Mouse (Mus musculus) forebrain, embryonic 15.5 days (tissue): ENCODE measurements around the gene Myo10. TPM values are rescaled to one million over a fixed set of nuclear protein-coding genes. Genes with fewer than 3 reads are reported as not detected.

Experiments used
- ATAC-seq: fragments of 200-750 bp; cut with Nextera tagmentation; replicated peaks from 2 replicates; pipeline ENCODE4 v1.8.0; 2017; ENCODE audit warnings: mild to moderate bottlenecking, moderate TSS enrichment, moderate library complexity
- H3K27ac ChIP-seq: fragments of 300-500 bp; sonication (generic); replicated peaks from 2 replicates; pipeline ENCODE4 v1.5.1; 2015; ENCODE audit warnings: mild to moderate bottlenecking, inconsistent platforms
- H3K27me3 ChIP-seq: fragments of 300-500 bp; sonication (generic); 2 replicates; pipeline ENCODE4 v1.6.1; 2015; ENCODE audit warnings: inconsistent platforms
- H3K36me3 ChIP-seq: fragments of 300-500 bp; sonication (generic); 2 replicates; pipeline ENCODE4 v1.6.1; 2015; ENCODE audit warnings: mild to moderate bottlenecking, inconsistent platforms
- H3K4me1 ChIP-seq: fragments of 300-500 bp; sonication (generic); 2 replicates; pipeline ENCODE4 v1.6.1; 2015; ENCODE audit warnings: inconsistent platforms
- H3K4me2 ChIP-seq: fragments of 300-500 bp; sonication (generic); replicated peaks from 2 replicates; pipeline ENCODE4 v1.6.1; 2015; ENCODE audit warnings: mild to moderate bottlenecking, inconsistent platforms
- H3K4me3 ChIP-seq: fragments of 300-500 bp; sonication (generic); 2 replicates; pipeline ENCODE4 v1.5.1; 2015; ENCODE audit warnings: mild to moderate bottlenecking, inconsistent platforms
- H3K9ac ChIP-seq: fragments of 300-500 bp; sonication (generic); replicated peaks from 2 replicates; pipeline ENCODE4 v1.6.1; 2015; ENCODE audit warnings: mild to moderate bottlenecking, inconsistent platforms
- H3K9me3 ChIP-seq: fragments of 300-500 bp; sonication (generic); 2 replicates; pipeline ENCODE4 v1.6.1; 2016; ENCODE audit warnings: inconsistent platforms
- WGBS: fragments of 180-500 bp; shearing (Covaris S2); methylation state at CpG from one replicate; pipeline ENCODE4 v1.1.7; 2015; ENCODE audit warnings: mixed read lengths; 5-methylcytosine and 5-hydroxymethylcytosine counted together
- polyA plus RNA-seq: library from polyadenylated mRNA; unstranded; fragments of >200 nt; fragmentation: Nextera tagmentation; extraction: Ambion mirVana; gene quantifications from 2 replicates; pipeline ENCODE4 v1.2.1, GENCODE M21; 2015

The Myo10 gene
- polyA plus RNA-seq, 1 experiment from 2014 or later = 43.0 TPM

DNA sequence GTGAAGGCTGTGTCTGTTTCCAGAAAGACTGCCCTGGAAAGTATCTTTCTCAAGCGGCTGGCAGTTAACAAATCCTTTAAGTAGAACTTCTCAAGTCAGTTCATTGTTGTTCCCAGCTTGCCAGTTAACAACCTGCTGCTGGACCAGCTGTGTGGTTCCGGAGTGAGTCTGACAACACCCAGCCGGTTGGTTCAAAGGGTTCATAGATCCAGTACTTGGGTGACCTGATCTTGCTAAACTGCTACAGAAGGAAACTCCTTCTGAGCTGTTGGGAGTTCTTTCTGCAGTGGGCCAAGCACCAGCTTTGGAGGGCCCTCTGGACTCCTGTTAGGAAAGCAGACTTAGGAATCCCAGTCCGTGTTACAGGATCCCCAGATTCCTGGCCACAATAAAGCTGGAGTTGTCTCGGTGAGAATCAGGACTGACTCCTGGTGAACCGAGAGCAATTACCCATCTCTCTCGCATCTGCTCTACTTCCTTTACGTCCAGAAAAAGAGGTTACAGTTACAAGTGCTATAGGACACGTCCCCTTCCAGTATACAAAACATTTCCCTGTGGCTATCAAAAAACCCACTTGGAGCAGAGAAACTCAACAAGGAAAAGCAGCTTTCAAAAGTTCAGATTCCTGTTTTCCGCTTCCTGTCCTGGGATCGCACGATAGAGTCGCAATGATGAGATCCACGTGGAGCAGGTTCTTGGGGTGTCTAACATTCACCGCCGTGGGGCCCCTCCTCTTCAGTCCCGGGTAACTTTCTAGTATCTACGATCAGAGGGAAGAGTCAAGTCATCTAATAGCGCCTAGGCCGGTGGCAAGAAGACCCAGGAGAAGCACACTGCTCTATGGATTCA, 750 bp upstream of the Myo10 start:
- peaks cover 44% of the 10 kb centered on the region for H3K27me3 ChIP-seq

GRCm38 (mm10) chr15:25622867-25623471, 644 bp downstream of the Myo10 start:
- peaks cover 21% of the 10 kb centered on the region for H3K4me1 ChIP-seq
- no peak overlapping the region; the same call in 1 of the 2 replicates for H3K27ac ChIP-seq
- peaks cover 44% of the 10 kb centered on the region for H3K27me3 ChIP-seq
- WGBS = under 1% methylated on average over 60 of the region's 61 CpGs
- H3K9ac ChIP-seq = peak overlapping the region; percentile 64
- H3K4me3 ChIP-seq = peak overlapping the region; percentile 75
- peak overlapping the region; percentile 100 for H3K4me2 ChIP-seq
- H3K9me3 ChIP-seq = no peaks in the 10 kb centered on the region
- ATAC-seq = no peak; the same call in 1 of the 2 replicates
- H3K36me3 ChIP-seq = no peaks in the 10 kb centered on the region

More for the DNA sequence above, 750 bp upstream of the Myo10 start:
- Histone ChIP-seq H3K9me3 (no peaks in the 10 kb centered on the region), H3K4me3 (peak overlapping the region; percentile 75), H3K36me3 (no peaks in the 10 kb centered on the region), H3K4me1 (peaks cover 21% of the 10 kb centered on the region), H3K9ac (no peak overlapping the region), H3K27ac (no peak overlapping the region), H3K4me2 (peak overlapping the region; percentile 100)
- ATAC-seq = peak; percentile 3; the same call in 1 of the 2 replicates
- 4% methylated on average over 20 of the region's 20 CpGs for WGBS

GRCm38 (mm10) chr15:25623556-25624180, 1.3 kb downstream of the Myo10 start:
- 8% methylated on average over 9 of the region's 9 CpGs for WGBS
- H3K4me3 ChIP-seq = peak overlapping the region; percentile 75
- no peaks in the 10 kb centered on the region for H3K36me3 ChIP-seq
- peak overlapping the region; percentile 100 for H3K4me2 ChIP-seq
- H3K4me1 ChIP-seq = peaks cover 21% of the 10 kb centered on the region
- H3K27ac ChIP-seq = no peak overlapping the region
- ATAC-seq = no peak
- peaks cover 44% of the 10 kb centered on the region for H3K27me3 ChIP-seq
- H3K9me3 ChIP-seq = no peaks in the 10 kb centered on the region
- no peak overlapping the region for H3K9ac ChIP-seq

DNA sequence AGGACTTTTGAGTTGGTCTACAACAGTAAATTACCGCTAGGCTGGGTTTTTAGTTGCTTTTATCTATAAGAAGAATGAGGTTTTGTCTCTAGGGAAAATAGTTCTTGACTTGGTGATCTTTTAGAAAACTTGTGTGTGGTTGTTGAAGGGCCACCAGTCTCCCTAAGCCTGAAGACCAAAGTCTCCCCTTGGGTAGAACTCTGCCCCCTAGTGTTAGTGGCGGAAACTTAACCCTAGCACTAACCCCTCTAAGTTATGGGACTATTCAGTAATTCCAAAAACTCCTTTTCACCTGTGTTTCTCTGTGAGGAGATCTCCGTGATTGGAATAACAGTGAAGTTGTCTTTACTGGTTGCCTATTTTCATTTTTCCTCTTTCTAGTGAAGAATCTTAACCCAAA, 1.9 kb downstream of the Myo10 start:
- 54% methylated on average over 3 of the region's 3 CpGs for WGBS
- Histone ChIP-seq H3K4me1 (peaks cover 21% of the 10 kb centered on the region), H3K4me3 (no peak overlapping the region), H3K27me3 (peaks cover 44% of the 10 kb centered on the region), H3K36me3 (no peaks in the 10 kb centered on the region), H3K9ac (no peak overlapping the region), H3K4me2 (no peak overlapping the region), H3K9me3 (no peaks in the 10 kb centered on the region), H3K27ac (no peak overlapping the region)
- ATAC-seq = no peak

DNA sequence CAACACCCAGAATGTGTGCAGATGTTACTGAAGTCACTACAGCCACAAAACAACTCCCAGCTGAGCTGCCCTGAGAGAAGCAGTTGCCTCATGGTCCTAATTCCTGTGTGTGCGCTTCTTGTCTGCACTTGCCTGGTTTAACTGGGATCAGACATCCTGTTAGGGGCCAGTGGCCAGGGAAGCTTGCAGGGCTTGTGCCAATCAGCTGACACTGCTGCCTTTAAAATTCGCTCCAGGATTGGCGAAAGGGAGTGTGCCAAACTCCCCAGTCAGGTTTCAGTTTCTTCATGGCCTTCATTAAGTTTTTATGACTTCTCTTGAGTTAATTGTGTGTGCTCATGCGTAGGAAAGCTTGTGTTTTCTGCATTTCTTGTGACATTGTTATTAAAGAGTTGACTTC, 3.1 kb downstream of the Myo10 start:
- Histone ChIP-seq H3K9me3 (no peaks in the 10 kb centered on the region), H3K27me3 (peaks cover 41% of the 10 kb centered on the region), H3K4me1 (peaks cover 21% of the 10 kb centered on the region), H3K27ac (no peak overlapping the region), H3K4me2 (no peak overlapping the region), H3K9ac (no peak overlapping the region), H3K4me3 (no peak overlapping the region), H3K36me3 (no peaks in the 10 kb centered on the region)
- ATAC-seq = no peak
- WGBS = 68% methylated on average over 4 of the region's 4 CpGs

DNA sequence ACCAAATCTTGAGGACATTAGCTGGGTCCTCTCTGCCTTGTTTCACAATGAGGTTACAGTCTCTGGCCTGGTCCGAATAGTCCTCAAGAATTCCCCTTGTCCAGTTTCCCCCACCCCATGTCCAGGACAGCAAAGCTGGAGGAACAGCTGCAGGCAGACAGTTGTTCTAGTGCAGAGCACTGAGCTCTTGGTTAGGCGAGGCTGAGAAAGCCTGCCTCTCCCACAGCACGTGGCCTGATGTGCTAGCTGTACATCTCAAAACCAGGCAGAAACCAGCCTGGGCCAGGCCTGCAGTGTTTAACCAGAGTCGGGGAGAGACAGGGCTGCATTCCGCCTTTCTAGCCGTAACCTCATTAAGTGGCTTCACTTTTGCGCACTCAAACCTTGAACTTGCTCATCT, 4.7 kb downstream of the Myo10 start:
- H3K36me3 ChIP-seq = no peaks in the 10 kb centered on the region
- H3K4me2 ChIP-seq = no peak overlapping the region
- H3K9me3 ChIP-seq = no peaks in the 10 kb centered on the region
- H3K27ac ChIP-seq = no peak overlapping the region
- peaks cover 16% of the 10 kb centered on the region for H3K4me1 ChIP-seq
- H3K27me3 ChIP-seq = peaks cover 27% of the 10 kb centered on the region
- 82% methylated on average over 7 of the region's 7 CpGs for WGBS
- no peak overlapping the region for H3K9ac ChIP-seq
- no peak overlapping the region for H3K4me3 ChIP-seq
- ATAC-seq = no peak

DNA sequence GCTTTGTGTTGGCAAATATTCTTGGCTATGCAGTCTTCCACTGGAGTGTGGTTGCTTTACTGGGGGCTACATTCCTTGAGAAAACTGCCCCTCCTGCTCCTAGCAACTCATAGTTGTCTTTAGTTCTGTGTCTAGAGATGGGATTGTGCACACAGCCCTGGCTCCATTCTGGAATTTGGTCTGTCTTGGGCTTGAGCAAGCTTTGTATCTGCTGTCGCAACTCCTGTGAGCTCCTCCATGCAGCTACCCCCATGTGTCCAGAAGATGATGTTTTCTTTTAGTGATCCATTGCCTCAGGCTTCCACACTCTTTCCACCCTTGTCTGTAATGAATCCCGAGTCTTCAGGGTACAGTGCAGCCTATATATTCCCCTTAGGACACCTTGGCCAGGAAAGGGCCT, 5.9 kb downstream of the Myo10 start:
- H3K9me3 ChIP-seq = no peaks in the 10 kb centered on the region
- peaks cover 18% of the 10 kb centered on the region for H3K27me3 ChIP-seq
- H3K9ac ChIP-seq = no peak overlapping the region
- WGBS = 87% methylated on average over 2 of the region's 2 CpGs
- no peaks in the 10 kb centered on the region for H3K36me3 ChIP-seq
- peaks cover 4% of the 10 kb centered on the region for H3K4me1 ChIP-seq
- H3K27ac ChIP-seq = no peak overlapping the region
- ATAC-seq = no peak
- H3K4me3 ChIP-seq = no peak overlapping the region
- no peak overlapping the region for H3K4me2 ChIP-seq

DNA sequence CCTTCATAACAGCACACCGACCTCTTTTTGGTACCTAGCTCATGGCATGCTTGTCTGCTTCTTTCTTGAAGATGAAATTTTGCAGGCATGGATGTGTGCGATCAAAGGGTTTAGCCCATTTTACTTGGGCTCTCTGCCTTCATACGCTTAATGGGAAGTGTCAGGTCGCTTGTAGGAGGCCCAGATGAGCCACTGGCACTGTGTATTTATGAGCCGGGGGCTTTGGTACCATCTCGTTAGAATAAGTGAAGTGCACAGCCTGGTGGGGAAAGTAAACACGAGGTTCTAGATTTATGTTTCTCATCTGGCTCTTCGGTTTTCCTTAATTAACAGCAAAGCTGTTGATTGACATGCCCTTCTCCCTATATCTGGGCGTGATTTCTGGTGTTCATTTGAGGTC, 8.4 kb downstream of the Myo10 start:
- Histone ChIP-seq H3K4me1 (no peaks in the 10 kb centered on the region), H3K4me3 (no peak overlapping the region), H3K9me3 (no peaks in the 10 kb centered on the region), H3K9ac (no peak overlapping the region), H3K4me2 (no peak overlapping the region), H3K36me3 (no peaks in the 10 kb centered on the region), H3K27ac (no peak overlapping the region), H3K27me3 (no peaks in the 10 kb centered on the region)
- no peak for ATAC-seq
- WGBS = 66% methylated on average over 9 of the region's 9 CpGs

- H3K4me3 ChIP-seq = no peak overlapping the region
- H3K27ac ChIP-seq = no peak overlapping the region
- H3K4me1 ChIP-seq = no peaks in the 10 kb centered on the region
- H3K4me2 ChIP-seq = no peak overlapping the region
- 92% methylated on average over 6 of the region's 6 CpGs for WGBS
- ATAC-seq = no peak
- H3K27me3 ChIP-seq = no peaks in the 10 kb centered on the region
- no peaks in the 10 kb centered on the region for H3K9me3 ChIP-seq
- H3K9ac ChIP-seq = no peak overlapping the region
- no peaks in the 10 kb centered on the region for H3K36me3 ChIP-seq
Observed at GRCm38 (mm10) chr15:25631332-25631731, 9.0 kb downstream of the Myo10 start.

- WGBS = 89% methylated on average over 11 of the region's 11 CpGs
- H3K27me3 ChIP-seq = no peaks in the 10 kb centered on the region
- H3K4me1 ChIP-seq = no peaks in the 10 kb centered on the region
- H3K27ac ChIP-seq = no peak overlapping the region
- ATAC-seq = no peak
- no peaks in the 10 kb centered on the region for H3K9me3 ChIP-seq
- H3K36me3 ChIP-seq = no peaks in the 10 kb centered on the region
- H3K4me3 ChIP-seq = no peak overlapping the region
- no peak overlapping the region for H3K9ac ChIP-seq
- no peak overlapping the region for H3K4me2 ChIP-seq
Observed at GRCm38 (mm10) chr15:25632902-25633301, 10.6 kb downstream of the Myo10 start.

DNA sequence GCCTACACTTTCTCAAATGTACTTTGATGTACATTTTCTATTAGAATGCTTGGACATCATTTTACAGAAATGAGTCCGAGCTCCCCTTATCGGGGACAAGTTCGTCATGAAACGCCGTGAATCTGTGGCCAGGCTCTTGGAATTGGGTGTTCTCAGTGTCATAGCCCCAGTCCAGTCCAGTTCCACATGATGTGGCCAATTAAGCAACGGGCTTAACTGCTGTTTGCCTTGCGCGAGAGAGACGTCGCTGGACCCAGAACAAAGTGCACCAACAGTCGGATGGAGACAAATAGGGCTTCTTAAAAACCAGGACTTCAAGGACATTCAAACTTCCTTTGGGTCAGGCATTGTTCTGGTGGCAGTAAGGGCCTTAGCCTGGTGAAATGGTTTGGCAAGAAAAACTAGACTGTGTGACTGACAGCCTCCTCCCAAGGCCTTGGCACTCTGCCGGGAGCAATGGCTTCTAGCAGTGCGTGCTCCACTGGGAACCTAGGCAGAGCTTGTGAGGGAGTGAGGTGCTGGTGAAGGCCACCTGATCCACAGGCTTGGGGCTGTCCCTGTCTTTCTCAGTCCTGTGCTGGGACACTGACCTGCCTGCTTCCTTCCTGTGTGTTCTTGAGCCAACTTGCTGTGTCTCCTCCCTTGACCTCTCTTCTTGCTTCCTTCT, 11.5 kb downstream of the Myo10 start:
- H3K4me1 ChIP-seq = no peaks in the 10 kb centered on the region
- H3K27me3 ChIP-seq = no peaks in the 10 kb centered on the region
- H3K4me2 ChIP-seq = no peak overlapping the region
- no peaks in the 10 kb centered on the region for H3K9me3 ChIP-seq
- H3K9ac ChIP-seq = no peak overlapping the region
- H3K4me3 ChIP-seq = no peak overlapping the region
- WGBS = 70% methylated on average over 13 of the region's 13 CpGs
- H3K27ac ChIP-seq = no peak overlapping the region
- ATAC-seq = 0 out of 2 replicates have a peak, but pooled peaks have one; percentile 41
- no peaks in the 10 kb centered on the region for H3K36me3 ChIP-seq

DNA sequence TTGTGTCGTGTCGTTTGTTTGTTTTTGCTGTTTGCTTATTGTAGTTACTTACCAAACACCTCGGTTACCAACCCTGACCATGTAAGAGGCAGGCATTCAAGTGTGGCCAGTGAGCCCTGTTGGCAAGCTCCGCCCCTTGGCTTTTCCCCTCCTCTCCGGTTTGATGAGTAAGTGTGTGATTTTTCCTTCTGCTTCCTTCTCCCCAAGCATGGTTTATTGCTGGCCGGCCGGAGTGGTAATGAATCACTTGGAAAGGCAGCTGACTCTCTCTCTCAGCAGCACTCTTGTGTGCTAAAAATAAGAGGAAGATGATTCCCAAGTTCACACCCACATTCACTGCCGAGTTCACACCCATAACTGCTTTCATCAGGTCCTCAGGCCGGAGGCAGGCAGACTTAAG, 15.4 kb downstream of the Myo10 start:
- H3K4me2 ChIP-seq = no peak overlapping the region
- no peaks in the 10 kb centered on the region for H3K9me3 ChIP-seq
- H3K27ac ChIP-seq = no peak overlapping the region
- no peaks in the 10 kb centered on the region for H3K27me3 ChIP-seq
- no peak for ATAC-seq
- H3K4me1 ChIP-seq = peaks cover 11% of the 10 kb centered on the region
- H3K36me3 ChIP-seq = no peaks in the 10 kb centered on the region
- H3K9ac ChIP-seq = no peak overlapping the region
- no peak overlapping the region for H3K4me3 ChIP-seq
- 87% methylated on average over 9 of the region's 9 CpGs for WGBS
